Mouse (Mus musculus): ENCODE measurements around the gene Atad3a. TPM values are rescaled to one million over a fixed set of nuclear protein-coding genes. Genes with fewer than 3 reads are reported as not detected.

The Atad3a gene
- polyA plus RNA-seq, 1 experiment from 2014 or later = 62.0 TPM

DNA sequence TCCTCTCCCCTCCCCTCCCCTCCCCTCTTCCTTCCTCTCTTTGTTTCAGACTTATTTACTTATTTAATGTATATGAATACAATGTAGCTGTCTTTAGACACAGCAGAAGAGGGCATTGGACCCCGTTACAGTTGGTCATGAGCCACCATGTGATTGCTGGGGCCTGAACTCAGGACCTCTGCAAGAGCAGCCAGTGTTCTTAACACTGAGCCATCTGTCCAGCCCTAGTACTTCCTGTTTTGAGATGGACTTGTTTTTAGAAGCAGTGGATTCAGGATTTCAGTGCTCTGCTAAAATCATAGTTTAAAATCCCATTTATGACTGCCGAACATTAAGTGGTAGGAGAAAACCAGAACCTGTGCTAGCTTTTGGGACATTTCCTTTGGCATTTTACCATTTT lies 52.3 kb downstream of the Atad3a start:
- Histone ChIP-seq H3K27ac (ENCODE audit: low read depth, low read length) (no peak overlapping the region), H3K4me3 (ENCODE audit: low read depth, low read length) (no peak overlapping the region), H3K4me1 (ENCODE audit: control insufficient read depth, insufficient read depth, low read length) (peaks cover 10% of the 10 kb centered on the region), H3K9ac (ENCODE audit: low read length) (no peak overlapping the region), H3K27me3 (replicated peaks; ENCODE audit: control insufficient read depth, insufficient read depth, low read length) (no peaks in the 10 kb centered on the region), H3K4me2 (ENCODE audit: low read length) (no peak overlapping the region), H3K9me3 (replicated peaks; ENCODE audit: control insufficient read depth, low read length) (no peaks in the 10 kb centered on the region), H3K36me3 (ENCODE audit: control insufficient read depth, insufficient read depth, low read length) (no peaks in the 10 kb centered on the region)
- 79% methylated on average over 2 of the region's 2 CpGs for WGBS
- DNase-seq (ENCODE audit: low spot score) (no peak), ATAC-seq (no peak)

DNA sequence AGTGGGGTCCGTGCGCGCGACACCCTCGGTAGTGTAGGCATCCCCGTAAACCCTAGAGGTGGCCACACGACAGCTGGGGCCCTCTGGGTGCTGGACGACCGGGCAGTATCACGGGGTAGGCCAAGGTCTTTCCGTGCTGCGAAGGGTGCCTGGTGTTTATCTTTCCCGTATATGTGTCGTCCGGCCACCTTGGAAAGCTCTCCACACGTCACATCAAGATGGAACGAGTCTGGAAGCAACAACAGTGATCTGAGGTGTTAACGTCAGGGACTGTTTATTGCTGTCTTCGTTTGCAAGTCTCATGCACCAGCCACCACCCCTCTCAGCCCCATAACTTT lies 55.3 kb downstream of the Atad3a start:
- under 1% methylated on average over 19 of the region's 19 CpGs for WGBS
- no peak for ATAC-seq
- H3K4me3 ChIP-seq (ENCODE audit: low read depth, low read length) = peak overlapping the region; percentile 94
- no peaks in the 10 kb centered on the region for H3K9me3 ChIP-seq (replicated peaks; ENCODE audit: control insufficient read depth, low read length)
- DNase-seq (ENCODE audit: low spot score) = no peak
- no peaks in the 10 kb centered on the region for H3K36me3 ChIP-seq (ENCODE audit: control insufficient read depth, insufficient read depth, low read length)
- H3K4me2 ChIP-seq (ENCODE audit: low read length) = peak overlapping the region; percentile 71
- H3K9ac ChIP-seq (ENCODE audit: low read length) = peak overlapping the region; percentile 91
- peak overlapping the region; percentile 92 for H3K27ac ChIP-seq (ENCODE audit: low read depth, low read length)
- H3K4me1 ChIP-seq (ENCODE audit: control insufficient read depth, insufficient read depth, low read length) = peaks cover 10% of the 10 kb centered on the region
- H3K27me3 ChIP-seq (replicated peaks; ENCODE audit: control insufficient read depth, insufficient read depth, low read length) = no peaks in the 10 kb centered on the region

DNA sequence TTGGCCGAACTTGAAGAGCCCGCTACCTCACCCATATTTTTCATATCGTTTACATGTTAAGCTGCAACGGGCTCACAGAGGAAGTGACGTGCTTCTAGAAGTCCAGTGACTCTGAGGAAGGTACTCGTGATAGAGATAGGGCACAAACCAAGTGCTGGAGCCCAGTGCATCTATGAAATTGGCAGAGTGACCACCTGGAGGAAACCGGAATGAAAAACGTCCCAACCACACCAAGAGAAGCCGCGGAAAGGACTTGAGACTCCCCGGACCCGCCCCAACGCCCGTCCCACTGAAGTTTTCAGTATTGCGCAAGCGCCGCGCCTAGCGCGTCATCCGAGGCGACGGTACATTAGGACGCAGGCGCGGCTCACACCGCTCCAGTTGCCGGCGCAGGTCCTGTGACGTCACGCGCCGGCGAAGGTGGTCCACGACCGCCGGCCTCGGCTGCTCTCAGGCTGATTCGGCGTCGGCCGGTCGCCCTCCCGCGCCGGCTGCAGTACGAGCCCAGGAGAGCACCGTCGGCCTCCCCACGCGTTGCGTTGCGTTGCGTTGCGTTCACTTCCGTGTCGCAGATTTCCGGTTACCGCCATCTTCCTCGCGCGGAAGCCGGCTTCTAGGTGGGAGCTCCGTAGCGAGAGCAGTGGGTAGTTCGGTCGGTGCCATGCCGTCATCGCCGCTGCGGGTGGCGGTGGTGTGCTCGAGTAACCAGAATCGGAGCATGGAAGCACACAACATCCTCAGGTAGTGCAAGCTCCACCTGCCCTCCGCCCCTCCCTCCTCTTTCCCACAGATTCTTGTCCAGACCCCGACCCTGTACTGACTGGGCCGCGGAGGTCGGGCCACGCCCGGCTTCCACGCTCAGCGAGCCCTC lies 55.9 kb downstream of the Atad3a start, which contains the start of gene Ssu72:
Ssu72 (plus strand) TSS at position 80 of the 871 bp plus-strand sequence.
- Histone ChIP-seq H3K4me2 (ENCODE audit: low read length) (peak within 1 kb of the TSS; percentile 71), H3K36me3 (ENCODE audit: control insufficient read depth, insufficient read depth, low read length) (no peaks in the 10 kb centered on the region), H3K9ac (ENCODE audit: low read length) (peak within 1 kb of the TSS; percentile 91), H3K27me3 (replicated peaks; ENCODE audit: control insufficient read depth, insufficient read depth, low read length) (no peaks in the 10 kb centered on the region), H3K27ac (ENCODE audit: low read depth, low read length) (peak within 1 kb of the TSS; percentile 92), H3K9me3 (replicated peaks; ENCODE audit: control insufficient read depth, low read length) (no peaks in the 10 kb centered on the region), H3K4me1 (ENCODE audit: control insufficient read depth, insufficient read depth, low read length) (peaks cover 10% of the 10 kb centered on the region), H3K4me3 (ENCODE audit: low read depth, low read length) (peak within 1 kb of the TSS; percentile 94)
- DNase-seq (ENCODE audit: low spot score) (peak; percentile 98), ATAC-seq (peak; percentile 96)
- under 1% methylated on average over 75 of the region's 83 CpGs for WGBS

DNA sequence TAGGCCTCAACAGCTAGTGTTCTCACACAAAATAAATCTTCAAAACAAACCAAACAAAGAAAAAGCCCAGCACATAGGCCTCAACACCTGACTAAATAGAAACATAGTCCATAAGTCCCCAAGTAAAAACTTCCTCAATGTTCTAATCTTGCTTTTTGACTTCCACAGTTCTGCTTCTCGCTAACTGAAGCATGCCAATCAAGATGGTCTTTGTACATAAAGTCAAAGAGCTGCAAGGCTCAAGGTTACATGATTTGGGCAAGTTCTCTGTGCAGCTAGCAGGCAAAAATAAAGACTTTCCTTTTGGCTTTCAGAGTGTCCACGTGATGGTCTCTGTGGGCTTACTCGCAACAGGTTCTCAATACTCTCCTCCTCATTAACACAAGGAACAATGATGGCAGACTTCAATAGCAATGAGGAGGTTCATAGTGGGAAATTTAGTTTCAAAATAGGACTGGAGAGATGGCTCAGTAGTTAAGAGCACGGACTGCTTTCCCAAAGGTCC lies 57.4 kb downstream of the Atad3a start:
- Histone ChIP-seq H3K36me3 (ENCODE audit: control insufficient read depth, insufficient read depth, low read length) (no peaks in the 10 kb centered on the region), H3K9me3 (replicated peaks; ENCODE audit: control insufficient read depth, low read length) (no peaks in the 10 kb centered on the region), H3K27ac (ENCODE audit: low read depth, low read length) (no peak overlapping the region), H3K9ac (ENCODE audit: low read length) (no peak overlapping the region), H3K4me3 (ENCODE audit: low read depth, low read length) (no peak overlapping the region), H3K4me2 (ENCODE audit: low read length) (no peak overlapping the region), H3K27me3 (replicated peaks; ENCODE audit: control insufficient read depth, insufficient read depth, low read length) (no peaks in the 10 kb centered on the region), H3K4me1 (ENCODE audit: control insufficient read depth, insufficient read depth, low read length) (peaks cover 10% of the 10 kb centered on the region)
- WGBS = 91% methylated on average over 4 of the region's 4 CpGs
- no peak for DNase-seq (ENCODE audit: low spot score)
- no peak for ATAC-seq

DNA sequence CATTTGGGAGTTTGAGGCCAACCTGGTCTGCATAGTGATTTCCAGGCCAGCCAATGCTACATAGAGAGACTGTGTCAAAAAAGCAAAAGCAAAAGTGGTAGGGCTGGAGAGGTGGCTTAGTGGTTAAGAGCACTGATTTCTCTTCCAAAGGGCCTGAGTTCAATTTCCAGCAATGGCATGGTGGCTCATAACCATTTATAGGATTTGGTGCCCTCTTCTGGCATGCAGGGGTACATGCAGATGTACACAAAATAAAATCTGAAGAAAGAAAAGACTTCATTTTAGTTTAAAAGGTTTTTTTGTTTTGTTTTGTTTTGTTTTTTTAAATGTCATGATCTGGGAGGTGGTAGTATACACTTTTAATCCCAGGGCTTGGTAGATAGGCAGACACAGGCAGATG lies 60.5 kb downstream of the Atad3a start:
- Histone ChIP-seq H3K4me1 (ENCODE audit: control insufficient read depth, insufficient read depth, low read length) (peaks cover 8% of the 10 kb centered on the region), H3K4me2 (ENCODE audit: low read length) (no peak overlapping the region), H3K27me3 (replicated peaks; ENCODE audit: control insufficient read depth, insufficient read depth, low read length) (peaks cover 6% of the 10 kb centered on the region), H3K4me3 (ENCODE audit: low read depth, low read length) (no peak overlapping the region), H3K9ac (ENCODE audit: low read length) (no peak overlapping the region), H3K36me3 (ENCODE audit: control insufficient read depth, insufficient read depth, low read length) (no peaks in the 10 kb centered on the region), H3K9me3 (replicated peaks; ENCODE audit: control insufficient read depth, low read length) (no peaks in the 10 kb centered on the region), H3K27ac (ENCODE audit: low read depth, low read length) (no peak overlapping the region)
- DNase-seq (ENCODE audit: low spot score) (peak; percentile 59), ATAC-seq (no peak)

DNA sequence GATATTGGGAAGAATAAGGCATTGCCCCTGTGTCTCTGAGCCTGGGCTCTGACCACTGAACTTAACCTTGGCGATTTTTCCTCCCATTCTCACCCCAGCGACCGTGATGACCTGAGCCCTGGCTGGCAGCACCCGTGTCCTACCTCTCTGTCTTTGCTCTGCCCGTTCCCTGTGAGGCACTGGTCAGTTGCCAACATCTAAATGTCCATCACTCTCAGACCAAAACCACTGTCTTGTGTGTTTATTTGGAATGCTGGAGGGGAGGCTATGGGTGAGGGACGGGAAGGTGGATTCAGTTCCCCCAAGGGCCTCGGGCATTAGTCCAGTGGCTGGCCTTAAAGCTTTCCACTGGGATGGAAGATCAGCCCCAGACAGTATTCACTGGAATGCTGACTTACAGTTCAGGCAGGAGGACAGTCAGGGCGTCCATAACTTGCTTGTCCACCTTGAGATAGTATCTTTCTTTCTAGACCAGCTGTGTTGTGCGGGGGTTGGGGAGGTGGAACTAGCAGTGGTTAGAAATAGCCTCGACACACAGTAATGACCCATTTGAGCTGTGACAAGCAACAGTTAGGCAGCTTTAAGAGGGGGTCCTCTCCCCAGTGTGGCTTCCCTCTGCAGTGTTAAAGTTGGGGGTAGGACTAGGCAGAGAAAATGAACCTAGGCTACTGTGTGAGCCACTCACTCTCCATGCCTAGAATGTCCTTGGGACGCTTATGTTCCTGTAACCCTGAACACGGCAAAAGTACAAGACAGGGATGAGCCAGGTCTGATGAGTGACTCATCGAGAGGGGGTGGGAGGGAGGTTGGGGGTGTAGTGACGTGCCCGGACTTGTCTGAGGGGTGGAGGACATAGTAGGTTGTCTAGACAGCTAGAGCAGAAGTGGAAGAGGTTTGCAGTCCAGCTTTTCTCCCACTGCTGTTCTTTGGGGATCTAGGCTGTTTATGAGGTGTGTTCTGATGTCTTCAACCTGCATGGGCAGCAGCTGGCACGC lies 64.3 kb downstream of the Atad3a start:
- no peak overlapping the region; the same call in 1 of the 2 replicates for H3K9ac ChIP-seq (ENCODE audit: low read length)
- ATAC-seq (no peak), DNase-seq (ENCODE audit: low spot score) (no peak)
- no peak overlapping the region for H3K27ac ChIP-seq (ENCODE audit: low read depth, low read length)
- peaks cover 12% of the 10 kb centered on the region for H3K4me1 ChIP-seq (ENCODE audit: control insufficient read depth, insufficient read depth, low read length)
- peak overlapping the region; percentile 80; the same call in 1 of the 2 replicates for H3K4me2 ChIP-seq (ENCODE audit: low read length)
- H3K4me3 ChIP-seq (ENCODE audit: low read depth, low read length) = no peak overlapping the region
- no peaks in the 10 kb centered on the region for H3K9me3 ChIP-seq (replicated peaks; ENCODE audit: control insufficient read depth, low read length)
- WGBS = 79% methylated on average over 16 of the region's 16 CpGs
- peaks cover 9% of the 10 kb centered on the region for H3K27me3 ChIP-seq (replicated peaks; ENCODE audit: control insufficient read depth, insufficient read depth, low read length)
- H3K36me3 ChIP-seq (ENCODE audit: control insufficient read depth, insufficient read depth, low read length) = no peaks in the 10 kb centered on the region

DNA sequence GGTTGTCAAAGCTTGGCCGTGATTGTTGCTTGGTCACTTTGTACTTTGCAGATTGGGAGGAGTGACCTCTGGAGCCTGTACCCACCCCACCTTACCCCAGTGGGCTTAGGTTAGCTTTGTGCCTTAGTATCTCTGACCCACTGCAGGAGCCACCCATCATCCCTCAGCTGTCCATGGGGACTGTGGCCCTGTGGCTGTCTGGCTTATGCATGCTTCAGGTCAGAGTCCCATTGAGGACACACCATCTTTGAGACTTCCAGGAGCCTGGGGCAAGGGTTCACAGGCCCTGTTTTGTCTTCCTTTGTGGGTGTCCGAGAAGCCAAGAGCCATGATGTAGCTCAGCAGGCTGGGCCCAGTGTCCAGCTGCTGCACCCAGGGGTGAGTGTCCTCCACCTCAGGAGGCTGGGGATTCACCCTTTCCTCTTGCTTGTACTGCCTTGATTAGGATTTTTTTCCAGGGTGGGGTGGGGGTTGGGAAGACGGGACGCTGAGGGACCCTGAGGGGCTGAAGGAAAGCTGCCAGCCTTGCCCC lies 65.3 kb downstream of the Atad3a start:
- H3K36me3 ChIP-seq (ENCODE audit: control insufficient read depth, insufficient read depth, low read length) = no peaks in the 10 kb centered on the region
- peak overlapping the region; percentile 77; the same call in 1 of the 2 replicates for H3K9ac ChIP-seq (ENCODE audit: low read length)
- peak overlapping the region; percentile 80 for H3K4me2 ChIP-seq (ENCODE audit: low read length)
- H3K4me1 ChIP-seq (ENCODE audit: control insufficient read depth, insufficient read depth, low read length) = peaks cover 12% of the 10 kb centered on the region
- peak overlapping the region; percentile 61 for H3K4me3 ChIP-seq (ENCODE audit: low read depth, low read length)
- no peaks in the 10 kb centered on the region for H3K9me3 ChIP-seq (replicated peaks; ENCODE audit: control insufficient read depth, low read length)
- ATAC-seq (no peak), DNase-seq (ENCODE audit: low spot score) (no peak)
- H3K27me3 ChIP-seq (replicated peaks; ENCODE audit: control insufficient read depth, insufficient read depth, low read length) = peaks cover 9% of the 10 kb centered on the region
- no peak overlapping the region for H3K27ac ChIP-seq (ENCODE audit: low read depth, low read length)
- WGBS = 82% methylated on average over 4 of the region's 4 CpGs

DNA sequence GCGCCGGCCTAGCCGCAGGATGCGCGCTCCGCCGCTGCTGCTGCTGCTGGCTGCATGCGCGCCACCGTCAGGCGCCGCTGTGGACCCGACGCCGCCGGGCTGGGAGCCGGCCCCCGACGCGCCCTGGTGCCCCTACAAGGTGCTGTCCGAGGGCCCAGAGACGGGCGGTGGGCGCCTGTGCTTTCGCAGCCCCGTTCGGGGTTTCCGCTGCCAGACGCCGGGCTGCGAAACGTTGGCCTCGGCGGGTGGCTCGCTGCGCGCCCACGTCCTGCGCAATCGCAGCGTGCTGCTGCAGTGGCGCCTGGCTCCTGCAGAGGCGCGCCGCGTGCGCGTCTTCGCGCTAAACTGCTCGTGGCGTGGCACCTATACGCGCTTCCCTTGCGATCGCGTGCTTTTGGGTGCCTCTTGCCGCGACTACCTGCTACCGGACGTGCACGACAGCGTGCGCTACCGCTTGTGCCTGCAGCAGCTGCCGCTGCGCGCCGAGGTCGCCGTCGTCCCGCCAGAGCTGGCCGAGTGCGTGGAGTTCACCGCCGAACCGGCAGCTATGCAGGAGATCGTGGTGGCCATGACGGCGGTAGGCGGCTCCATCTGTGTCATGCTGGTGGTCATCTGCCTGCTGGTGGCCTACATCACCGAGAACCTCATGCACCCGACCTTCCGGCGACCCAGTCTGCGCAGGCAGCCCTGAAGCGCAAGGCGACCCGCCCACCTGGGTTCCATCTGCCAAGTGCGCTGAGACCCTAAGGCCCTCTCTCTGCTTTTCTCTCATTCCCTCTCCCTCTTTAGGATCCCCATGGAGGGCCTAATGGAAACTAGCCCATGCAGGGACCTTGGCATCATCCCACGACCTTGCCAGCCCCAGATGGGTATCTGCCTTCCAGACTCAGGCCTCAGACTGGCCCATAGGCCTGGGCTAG lies 66.2 kb downstream of the Atad3a start:
- Histone ChIP-seq H3K9me3 (replicated peaks; ENCODE audit: control insufficient read depth, low read length) (no peaks in the 10 kb centered on the region), H3K27ac (ENCODE audit: low read depth, low read length) (peak overlapping the region; percentile 77), H3K9ac (ENCODE audit: low read length) (peak overlapping the region; percentile 77), H3K4me1 (ENCODE audit: control insufficient read depth, insufficient read depth, low read length) (peaks cover 12% of the 10 kb centered on the region), H3K36me3 (ENCODE audit: control insufficient read depth, insufficient read depth, low read length) (no peaks in the 10 kb centered on the region), H3K4me3 (ENCODE audit: low read depth, low read length) (peak overlapping the region; percentile 61), H3K27me3 (replicated peaks; ENCODE audit: control insufficient read depth, insufficient read depth, low read length) (peaks cover 9% of the 10 kb centered on the region), H3K4me2 (ENCODE audit: low read length) (peak overlapping the region; percentile 80)
- WGBS = under 1% methylated on average over 90 of the region's 92 CpGs
- ATAC-seq = peak; percentile 87
- DNase-seq (ENCODE audit: low spot score) = peak; percentile 84
